Mouse (Mus musculus): ENCODE results near the gene Rbfox1.
A peak's percentile ranks its signal among the peaks of the same experiment; 100 is the strongest.

Rbfox1 gene

DNA sequence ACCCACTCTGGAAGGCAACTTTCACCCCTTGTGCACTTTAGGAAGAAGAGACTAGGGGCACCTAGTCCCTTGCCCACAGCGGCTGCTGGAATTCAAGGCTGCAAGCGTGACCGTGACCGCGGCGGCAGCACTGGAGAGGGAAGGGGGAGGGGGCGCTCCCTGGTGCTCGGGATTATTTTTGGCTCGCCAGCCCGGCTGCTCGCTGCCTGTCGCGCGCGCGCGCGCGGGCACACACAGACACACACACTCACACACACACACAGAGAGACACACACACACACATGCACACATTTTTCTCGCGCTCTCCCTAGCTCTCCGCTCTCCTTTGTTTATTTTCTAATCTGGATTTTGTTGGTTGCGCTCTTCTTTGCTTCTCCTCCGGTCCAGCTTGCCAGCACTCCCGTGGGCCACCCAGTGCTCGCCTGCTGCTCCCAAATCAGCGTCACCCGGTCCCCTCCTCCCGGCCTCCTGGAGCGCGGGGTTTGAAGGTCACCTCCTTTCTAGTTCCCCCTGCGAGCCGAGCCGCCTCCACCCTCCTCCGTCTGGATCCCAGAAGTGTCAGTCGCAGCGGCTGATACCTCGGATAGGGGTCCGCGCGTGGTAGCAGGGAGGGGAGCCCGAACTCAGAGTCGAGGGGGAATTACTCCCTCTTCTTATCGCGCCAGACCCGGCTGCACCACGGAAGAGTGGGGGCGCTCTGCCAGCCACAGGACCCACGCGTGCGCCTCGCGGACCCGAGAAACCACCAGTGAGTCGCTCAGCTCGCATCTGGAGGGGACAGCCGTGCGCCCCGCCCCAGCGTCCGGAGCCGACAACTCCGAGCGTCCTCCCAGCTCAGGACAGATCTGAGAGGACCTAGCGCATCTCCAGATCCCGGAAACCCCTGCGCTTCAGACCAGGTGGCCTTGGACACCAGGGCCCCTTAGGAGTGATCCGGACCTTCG, at the start of gene Rbfox1:
Gene Rbfox1 (plus strand): TSS at position 610 of the 944 bp plus-strand sequence.
- DNase-seq: no peak

- DNase-seq: no peak
These were observed 48.4 kb upstream of the Rbfox1 start for GRCm38 (mm10) chr16:5836744-5837143.

DNA sequence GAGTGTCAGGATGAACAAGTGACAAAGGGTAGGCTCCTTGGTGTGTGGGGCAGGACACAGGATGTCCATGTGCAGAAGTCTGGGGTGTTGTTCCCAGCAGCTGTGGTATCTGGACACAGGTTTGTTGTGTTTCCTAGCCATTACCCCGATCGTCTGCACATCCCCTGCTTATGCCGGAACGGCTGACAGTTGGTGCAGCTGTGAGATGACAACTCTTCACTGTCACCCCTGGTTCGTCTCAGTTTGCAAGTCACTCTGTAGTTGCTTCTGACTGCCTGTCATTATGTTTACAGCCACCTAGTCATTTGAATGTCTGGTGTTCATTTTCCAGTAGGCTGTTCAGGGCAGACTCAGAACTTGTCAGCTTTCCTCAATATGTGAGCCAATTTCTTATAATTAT, 44.0 kb upstream of the Rbfox1 start:
- no peak for DNase-seq

- DNase-seq: no peak
These were observed 39.5 kb upstream of the Rbfox1 start for GRCm38 (mm10) chr16:5845645-5846044.

- DNase-seq: no peak
These were observed 32.1 kb upstream of the Rbfox1 start for GRCm38 (mm10) chr16:5853055-5853454.

- no peak for DNase-seq
These were observed 20.8 kb upstream of the Rbfox1 start for GRCm38 (mm10) chr16:5864350-5864749.

- DNase-seq: no peak
These were observed 18.2 kb upstream of the Rbfox1 start for GRCm38 (mm10) chr16:5866966-5867365.

- DNase-seq: no peak
These were observed 14.8 kb upstream of the Rbfox1 start for GRCm38 (mm10) chr16:5870391-5870790.

DNA sequence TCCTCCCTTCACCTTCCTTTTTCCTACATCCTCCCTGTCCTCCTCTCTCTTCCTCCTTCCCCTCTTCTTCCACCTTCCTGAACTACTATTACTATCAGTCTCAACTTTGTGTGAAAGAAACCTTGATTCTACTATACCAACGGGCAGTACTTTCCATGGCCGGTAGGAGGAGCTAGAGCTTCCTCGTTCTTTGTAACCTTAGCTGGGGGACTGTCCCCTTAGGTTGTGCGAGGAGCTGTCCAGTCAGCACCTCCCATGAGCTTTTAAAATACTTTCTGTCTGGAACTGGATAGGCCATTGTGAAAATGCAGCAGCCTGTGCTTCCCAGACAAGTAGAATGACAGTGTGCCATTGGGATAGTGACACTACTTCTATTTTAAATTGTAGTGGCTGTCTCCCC, 3.3 kb upstream of the Rbfox1 start:
- DNase-seq: peak; percentile 47 to 84

DNA sequence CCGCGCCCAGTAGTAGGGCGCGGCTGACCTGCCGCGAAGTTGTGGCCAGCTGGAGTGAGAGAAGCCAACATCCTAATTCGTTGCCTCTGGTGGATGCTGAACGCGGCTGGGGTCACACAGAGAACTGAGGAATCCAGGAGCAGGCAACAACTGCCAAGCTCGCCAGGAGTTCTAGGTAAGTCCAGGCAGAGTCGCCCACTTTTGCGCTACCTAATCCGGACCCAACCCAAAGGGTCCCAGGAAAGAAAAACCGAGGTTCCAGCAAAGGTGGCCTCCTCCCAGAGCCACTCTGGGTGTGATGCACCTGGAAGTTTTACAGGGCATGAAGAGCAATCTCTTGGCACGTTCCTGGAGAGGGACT, 515 bp downstream of the Rbfox1 start:
- no peak for DNase-seq

- no peak for DNase-seq
These were observed 10.4 kb downstream of the Rbfox1 start for GRCm38 (mm10) chr16:5895564-5895963.

GRCm38 (mm10) chr16:5898330-5898729, 13.2 kb downstream of the Rbfox1 start:
- DNase-seq: peak; percentile 4 to 23

GRCm38 (mm10) chr16:5910742-5911141, 25.6 kb downstream of the Rbfox1 start:
- no peak for DNase-seq

- DNase-seq: no peak
These were observed 26.7 kb downstream of the Rbfox1 start for GRCm38 (mm10) chr16:5911880-5912327.

DNA sequence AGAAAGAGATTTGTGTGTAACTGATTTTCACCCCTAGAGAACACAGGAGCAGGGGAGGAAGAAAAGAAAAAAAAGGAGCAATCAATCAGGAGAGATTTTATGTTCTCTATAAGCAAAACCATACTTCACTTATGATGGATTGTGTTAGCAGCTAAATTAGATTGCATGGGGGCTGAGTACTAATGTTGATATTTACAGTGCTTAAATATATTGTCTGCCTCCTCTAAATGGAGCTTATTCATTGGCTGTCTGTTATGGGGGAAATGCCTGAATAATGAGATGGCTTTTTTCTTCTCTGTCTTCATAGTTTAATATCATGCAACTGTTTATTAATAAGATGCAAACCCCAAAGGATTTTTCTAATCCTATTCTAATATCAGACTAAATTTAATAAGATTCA, 32.8 kb downstream of the Rbfox1 start:
- no peak for DNase-seq

DNA sequence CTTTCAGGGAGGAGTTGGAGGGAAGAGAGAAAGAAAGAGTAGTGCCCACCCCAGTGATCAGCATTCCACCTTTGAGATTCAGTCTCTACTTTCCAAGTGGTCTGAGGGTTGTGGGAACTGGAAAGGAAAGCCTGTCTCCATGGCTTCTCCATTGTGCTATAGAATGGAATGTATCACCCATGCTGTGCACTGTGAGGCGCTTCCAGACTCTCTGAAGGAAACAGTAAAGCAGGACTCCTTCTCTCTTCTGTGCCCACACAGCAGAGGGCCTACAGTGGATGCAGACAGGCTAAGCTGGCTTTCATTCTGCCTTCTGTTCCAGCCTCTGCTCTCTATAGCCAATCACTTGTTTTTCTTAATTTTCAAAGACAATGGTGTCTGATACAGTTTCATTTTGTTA, 41.8 kb downstream of the Rbfox1 start:
- DNase-seq: no peak

GRCm38 (mm10) chr16:5931680-5932079, 46.5 kb downstream of the Rbfox1 start:
- DNase-seq: peak; percentile 11 to 76

GRCm38 (mm10) chr16:5940016-5940415, 54.9 kb downstream of the Rbfox1 start:
- DNase-seq: peak in 1 of 2 experiments; percentile 11

- DNase-seq: no peak
These were observed 60.5 kb downstream of the Rbfox1 start for GRCm38 (mm10) chr16:5945682-5946081.

DNA sequence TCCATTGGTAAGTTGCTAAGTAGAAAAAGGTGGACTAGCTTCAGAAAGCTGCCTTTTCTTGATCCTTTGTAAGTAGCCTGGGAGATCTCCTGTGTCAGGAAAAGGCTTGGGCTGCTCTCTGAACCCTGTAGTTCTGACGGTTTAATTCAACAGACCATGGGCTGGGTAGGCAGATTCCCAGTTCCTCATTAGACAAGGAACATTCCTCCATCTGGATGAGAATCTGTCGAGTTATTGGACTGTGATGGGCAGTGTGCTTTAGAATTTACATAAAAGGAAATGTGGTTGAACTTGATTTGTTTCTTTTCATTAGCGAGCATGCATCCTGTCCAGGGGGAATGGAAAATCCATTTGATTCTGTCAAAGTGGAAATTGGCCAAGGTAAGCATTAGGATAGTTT, 68.0 kb downstream of the Rbfox1 start:
- DNase-seq: no peak

DNA sequence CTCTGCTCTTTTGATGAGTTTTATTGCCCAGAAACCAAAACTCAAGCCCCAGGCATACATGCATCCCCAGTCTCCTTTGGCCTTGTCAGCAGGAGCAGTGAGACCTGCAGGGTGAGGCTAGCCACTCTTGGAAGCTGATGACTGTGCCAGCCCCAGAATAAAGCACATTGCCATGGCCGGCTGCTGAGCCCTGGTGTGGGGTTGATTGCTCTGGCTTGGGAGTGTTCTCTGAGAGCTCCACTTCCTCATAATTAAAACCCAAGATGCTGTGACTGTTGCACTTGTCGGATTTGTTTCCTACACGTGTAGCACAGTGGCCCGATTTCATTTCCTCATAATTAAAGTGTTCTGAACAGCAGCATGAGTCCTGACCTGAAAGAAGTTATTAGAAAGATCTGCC, 72.3 kb downstream of the Rbfox1 start:
- DNase-seq: no peak

GRCm38 (mm10) chr16:5961786-5962185, 76.6 kb downstream of the Rbfox1 start:
- no peak for DNase-seq

DNA sequence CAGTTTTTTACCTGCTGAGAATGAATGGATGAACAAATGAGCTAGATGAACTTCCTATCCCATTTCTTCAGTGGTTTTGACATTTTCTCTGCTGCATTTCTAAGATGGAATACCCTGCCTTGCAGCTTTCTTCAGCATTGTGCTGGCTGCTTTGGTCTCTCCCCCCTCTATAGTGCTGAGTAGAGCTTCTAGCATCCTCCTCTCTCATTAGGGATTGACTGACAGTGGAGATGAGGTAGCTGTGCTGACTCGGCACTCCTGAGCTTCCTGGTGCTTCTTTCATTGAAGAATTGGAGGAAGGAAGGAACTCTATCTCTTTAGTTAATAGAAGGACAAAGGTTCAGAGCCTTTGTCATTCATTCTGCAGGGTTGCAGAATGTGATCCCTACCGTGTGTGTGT, 89.0 kb downstream of the Rbfox1 start:
- DNase-seq: no peak

Data from kidney, adult 8-10 months (tissue).